Mouse (Mus musculus) T-helper 1 cell (primary cell): Measurements from ENCODE around the gene Ttc39a.

Source experiments
- in situ Hi-C: fragments of 300-600 bp; cut with MboI, MseI; formaldehyde crosslinking; loops from one replicate; pipeline ENCODE4 v1.15.1; 2025; ENCODE audit warnings: high pct_unique_total_duplicates

The Ttc39a gene

GRCm38 (mm10) chr4:109456821-109457220, 50.4 kb downstream of the Ttc39a start:
- in situ Hi-C loops = no loop called here

- in situ Hi-C loops = no loop called here
Observed at GRCm38 (mm10) chr4:109460421-109461179, 54.2 kb downstream of the Ttc39a start.

DNA sequence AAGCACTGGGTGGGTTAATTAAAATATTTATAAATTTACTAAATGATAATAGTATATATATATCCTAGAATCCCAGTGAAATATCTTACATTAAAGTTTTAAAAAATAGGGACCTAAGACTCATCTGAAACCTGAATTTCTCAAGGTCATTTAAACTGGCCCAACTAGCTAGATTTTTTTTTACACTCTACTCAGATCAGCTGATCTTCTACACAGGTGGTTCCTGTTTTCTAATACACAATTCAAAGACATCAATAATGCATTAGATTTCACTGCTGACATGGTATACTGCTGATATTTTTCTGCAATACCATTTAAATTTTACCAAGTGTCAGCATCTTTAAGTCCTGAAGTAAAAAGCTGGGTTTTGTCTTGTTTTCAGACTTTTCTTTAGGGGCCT, 57.5 kb downstream of the Ttc39a start:
- in situ Hi-C loops = no loop called here

GRCm38 (mm10) chr4:109467687-109468086, 61.3 kb downstream of the Ttc39a start:
- in situ Hi-C loops = no loop called here

GRCm38 (mm10) chr4:109471606-109472005, 65.2 kb downstream of the Ttc39a start:
- in situ Hi-C loops = no loop called here

DNA sequence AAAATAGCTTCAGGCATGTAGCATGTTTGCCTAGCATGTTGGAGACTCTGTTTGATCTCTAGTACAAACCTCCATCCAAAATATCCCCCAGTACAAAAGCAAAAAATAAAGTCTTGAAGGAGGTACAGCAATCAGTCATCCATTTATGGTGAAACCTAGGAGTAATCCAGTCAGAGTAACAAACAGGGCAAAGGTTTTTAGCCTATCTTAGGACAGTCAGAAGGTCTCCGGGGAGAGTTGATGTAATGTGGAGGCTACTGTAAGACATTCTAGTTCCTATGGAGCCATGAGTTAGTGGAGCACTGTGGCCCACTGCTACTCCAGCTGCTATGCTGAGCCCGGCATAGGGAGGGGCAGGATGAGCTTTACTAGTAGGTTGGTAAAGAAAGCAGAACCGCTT, 66.1 kb downstream of the Ttc39a start:
- in situ Hi-C loops = no loop called here

DNA sequence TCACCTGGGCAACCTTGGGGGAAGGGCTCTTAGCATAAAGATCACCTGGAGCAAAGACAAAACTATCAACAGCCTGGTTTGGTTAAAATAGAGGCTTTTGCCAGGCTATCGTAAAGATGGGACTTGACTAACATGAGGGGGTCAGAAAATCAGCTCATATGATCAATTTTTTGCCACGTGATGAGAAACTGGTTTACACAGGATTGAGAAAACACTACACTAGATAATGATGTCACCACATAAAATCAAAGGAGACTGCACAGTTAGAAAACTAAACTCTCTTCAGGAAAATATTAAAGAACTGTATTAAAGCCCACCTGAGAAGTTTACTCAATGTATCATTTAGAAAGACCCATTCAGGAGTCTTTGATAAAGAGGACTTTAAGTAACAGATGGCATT, 68.7 kb downstream of the Ttc39a start:
- in situ Hi-C loops = loop anchor here (25.0 kb wide), 1 partner anchor 537 kb away; no protein-coding TSS in a partner anchor

DNA sequence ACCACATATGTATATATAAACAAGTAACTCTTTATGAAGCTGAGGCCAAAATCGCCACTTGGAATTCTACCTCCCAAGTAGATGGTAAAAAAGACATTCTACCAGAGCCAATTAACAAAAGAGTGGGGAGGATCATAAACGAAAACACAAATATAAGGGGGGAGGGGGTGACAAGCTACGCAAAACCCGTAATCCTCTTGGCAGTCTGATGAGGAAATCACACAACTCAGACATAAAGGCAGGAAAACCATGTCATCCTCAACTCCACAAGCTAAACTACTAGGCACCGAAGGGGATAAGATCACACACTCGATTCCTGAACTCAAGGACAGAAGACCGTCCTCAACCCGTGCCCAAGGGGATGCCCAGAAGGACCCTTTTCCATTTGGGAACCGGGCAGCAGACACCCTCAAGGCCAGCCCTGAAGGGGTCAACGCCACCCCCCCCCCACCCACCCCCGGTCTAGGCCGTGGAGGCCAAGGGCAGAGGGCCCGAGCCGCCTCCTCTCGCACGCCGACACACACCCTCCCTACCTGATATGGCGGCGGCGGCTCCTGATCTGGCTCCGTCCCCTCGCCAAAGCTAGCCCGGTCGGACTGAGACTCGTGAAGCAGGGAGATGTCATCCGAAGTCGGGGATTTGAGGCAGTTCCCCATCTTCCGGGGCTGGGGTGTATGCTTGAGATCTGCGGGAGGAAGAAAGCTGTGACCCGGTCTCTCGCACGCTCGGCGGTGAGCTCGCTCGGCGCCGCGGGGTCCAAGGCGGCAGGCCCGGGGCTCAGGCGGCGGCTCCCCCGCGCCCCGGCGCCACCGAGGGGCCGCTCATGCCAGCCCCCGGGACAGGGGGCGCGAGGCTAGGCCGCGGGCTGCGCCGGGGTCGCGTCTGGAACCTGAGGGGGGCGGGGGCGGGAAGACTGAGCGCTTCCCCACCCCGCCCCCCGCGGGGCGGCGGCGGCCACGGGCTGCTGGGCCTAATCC, 69.4 kb downstream of the Ttc39a start:
- in situ Hi-C loops = loop anchor here (25.0 kb wide), 1 partner anchor 536 kb away; no protein-coding TSS in a partner anchor

- in situ Hi-C loops = loop anchor here (25.0 kb wide), 1 partner anchor 536 kb away; no protein-coding TSS in a partner anchor
Observed at GRCm38 (mm10) chr4:109476554-109477014, 70.2 kb downstream of the Ttc39a start.

DNA sequence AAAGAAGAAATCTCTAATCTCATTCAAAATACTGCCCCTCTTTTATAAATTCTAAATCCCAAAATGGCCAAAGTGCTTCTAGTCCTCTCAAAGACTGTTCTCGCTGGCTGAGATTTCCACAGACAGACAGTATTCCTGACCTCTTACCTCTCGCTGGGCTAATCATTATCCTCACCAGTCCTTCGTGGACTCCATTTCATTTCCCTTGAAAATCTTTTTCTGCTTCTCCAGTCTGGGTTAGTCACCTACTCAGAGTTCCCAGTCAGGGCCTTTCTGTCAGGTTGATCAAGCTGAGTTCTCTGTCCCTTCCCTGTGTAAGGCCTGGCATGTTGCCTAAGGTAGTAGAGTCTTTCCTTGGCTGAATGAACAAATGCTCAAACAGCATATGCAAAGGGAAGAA, 71.0 kb downstream of the Ttc39a start:
- in situ Hi-C loops = loop anchor here (25.0 kb wide), 1 partner anchor 535 kb away; no protein-coding TSS in a partner anchor

DNA sequence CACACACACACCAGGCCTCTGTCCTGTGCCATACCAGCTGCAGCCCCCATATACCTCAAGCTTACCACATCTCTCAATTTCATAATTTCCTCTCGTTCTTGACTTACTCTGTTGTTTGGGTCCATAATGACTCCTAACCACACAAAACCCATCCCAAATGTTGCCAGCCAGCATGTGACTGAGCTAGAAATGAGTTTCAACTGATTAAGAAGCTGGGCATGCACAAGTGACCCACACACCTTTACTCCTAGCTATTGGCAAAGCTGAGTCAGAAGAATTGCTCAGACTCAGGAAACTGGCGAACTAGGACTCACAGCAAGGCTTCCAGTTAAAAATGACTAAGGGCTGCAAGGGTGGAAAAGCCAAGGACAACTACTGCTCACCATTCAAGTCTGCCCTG, 75.0 kb downstream of the Ttc39a start:
- in situ Hi-C loops = loop anchor here (25.0 kb wide), 1 partner anchor 531 kb away; no protein-coding TSS in a partner anchor

DNA sequence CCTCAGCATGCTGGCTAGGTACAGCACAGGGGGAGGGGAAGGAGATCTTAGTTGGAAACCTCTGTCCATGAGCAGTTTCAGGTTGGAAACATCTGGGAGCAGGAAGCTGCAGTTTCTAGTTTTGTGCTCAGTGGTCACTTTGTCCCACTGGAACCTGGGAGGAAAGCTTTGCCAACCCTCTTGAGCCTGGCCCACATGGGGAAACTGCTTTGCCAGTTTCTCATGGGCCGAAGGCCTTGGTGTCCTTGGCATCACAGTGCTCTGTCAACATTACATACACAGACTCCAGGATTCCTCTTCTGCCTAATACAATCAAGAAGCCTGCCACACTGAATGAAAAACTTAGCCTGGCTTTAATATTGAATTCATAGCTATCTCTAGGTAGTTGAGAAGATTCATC, 76.3 kb downstream of the Ttc39a start:
- in situ Hi-C loops = loop anchor here (25.0 kb wide), 1 partner anchor 530 kb away; no protein-coding TSS in a partner anchor

GRCm38 (mm10) chr4:109484621-109485020, 78.2 kb downstream of the Ttc39a start, which contains the start of gene Rnf11:
Gene Rnf11 (minus strand): TSS chr4:109484728.
- in situ Hi-C loops = loop anchor here (25.0 kb wide), 1 partner anchor 528 kb away; no protein-coding TSS in a partner anchor

DNA sequence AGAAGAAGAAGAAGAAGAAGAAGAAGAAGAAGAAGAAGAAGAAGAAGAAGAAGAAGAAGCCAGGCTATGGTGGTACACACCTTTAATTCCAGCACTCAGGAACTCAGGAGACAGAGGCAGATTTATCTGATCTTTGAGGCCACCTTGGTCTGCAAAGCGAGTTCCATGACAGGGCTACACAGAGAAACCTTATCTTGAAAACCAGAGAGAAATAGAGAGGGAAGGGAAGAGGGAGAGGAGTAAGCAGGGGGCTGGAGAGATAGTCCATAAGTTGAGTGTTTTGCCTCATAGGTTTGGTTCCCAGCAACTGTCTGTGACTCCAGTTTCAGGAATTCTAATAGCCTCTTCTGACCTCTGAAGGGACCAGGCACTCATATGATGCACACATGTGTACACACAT, 82.4 kb downstream of the Ttc39a start:
- in situ Hi-C loops = loop anchor here (25.0 kb wide), 1 partner anchor 523 kb away; no protein-coding TSS in a partner anchor

DNA sequence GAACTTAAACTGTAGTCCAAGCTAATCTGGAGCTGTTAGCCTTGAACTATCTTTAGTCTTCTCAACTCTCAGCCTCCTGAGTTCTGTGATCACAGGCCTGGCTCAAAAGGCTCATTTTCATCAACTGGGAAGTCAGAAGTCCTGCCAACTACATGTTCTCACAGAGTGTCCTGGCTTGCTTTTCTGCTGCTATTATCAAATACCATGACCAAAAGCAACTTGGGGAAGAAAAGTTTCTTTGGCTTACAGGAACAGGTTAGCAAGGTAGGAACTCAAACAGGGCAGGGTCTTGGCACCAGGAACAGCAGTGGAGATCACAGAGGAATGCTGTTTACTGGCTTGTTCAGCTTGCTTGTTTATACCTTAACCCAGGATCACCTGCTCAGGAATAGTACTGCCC, 87.2 kb downstream of the Ttc39a start:
- in situ Hi-C loops = loop anchor here (25.0 kb wide), 1 partner anchor 519 kb away; no protein-coding TSS in a partner anchor
